Mouse (Mus musculus): ENCODE measurements around the gene Zwilch.

- no peak for TF ChIP-seq CTCF (IDR thresholded peaks at IDR 0.05; ENCODE audit: borderline replicate concordance, control insufficient read depth, extremely low read depth, insufficient read depth, low read length, poor library complexity)
- no peak for TF ChIP-seq POLR2A (IDR thresholded peaks at IDR 0.05; ENCODE audit: control insufficient read depth, extremely low read depth, insufficient read depth, low read length, poor library complexity)
These were observed 41.5 kb upstream of the Zwilch start for GRCm38 (mm10) chr9:64214452-64214851.
